Mouse (Mus musculus) neural tube, embryonic 14.5 days (tissue): ENCODE measurements around the gene Abcc10. TPM values are rescaled to one million over a fixed set of nuclear protein-coding genes. Genes with fewer than 3 reads are reported as not detected.

Experiments
- ATAC-seq: fragments of 200-750 bp; cut with Nextera tagmentation; 2 replicates; pipeline ENCODE4 v1.8.0; 2017; ENCODE audit warnings: low read depth, mild to moderate bottlenecking, moderate TSS enrichment, moderate library complexity
- H3K27ac ChIP-seq: fragments of 300-500 bp; sonication (generic); 2 replicates; pipeline ENCODE4 v1.5.1; 2014; ENCODE audit warnings: low read depth, mild to moderate bottlenecking, control low read depth, low read length, moderate library complexity, mixed read lengths
- H3K27me3 ChIP-seq: fragments of 300-500 bp; sonication (generic); 2 replicates; pipeline ENCODE4 v1.6.1; 2014; ENCODE audit warnings: low read length; ENCODE audit not compliant: control insufficient read depth, insufficient read depth
- H3K36me3 ChIP-seq: fragments of 300-500 bp; sonication (generic); 2 replicates; pipeline ENCODE4 v1.6.1; 2014; ENCODE audit warnings: low read length, mixed read lengths; ENCODE audit not compliant: control insufficient read depth, insufficient read depth
- H3K4me1 ChIP-seq: fragments of 300-500 bp; sonication (generic); 2 replicates; pipeline ENCODE4 v1.6.1; 2014; ENCODE audit warnings: low read length; ENCODE audit not compliant: control insufficient read depth, insufficient read depth
- H3K4me2 ChIP-seq: fragments of 300-500 bp; sonication (generic); 2 replicates; pipeline ENCODE4 v1.6.1; 2014; ENCODE audit warnings: mild to moderate bottlenecking, low read depth, low read length, control low read depth
- H3K4me3 ChIP-seq: fragments of 300-500 bp; sonication (generic); 2 replicates; pipeline ENCODE4 v1.5.1; 2014; ENCODE audit warnings: low read depth, low read length, control low read depth, mixed read lengths
- H3K9ac ChIP-seq: fragments of 300-500 bp; sonication (generic); replicated peaks from 2 replicates; pipeline ENCODE4 v1.6.1; 2014; ENCODE audit warnings: low read depth, mild to moderate bottlenecking, control low read depth, low read length, mixed read lengths
- H3K9me3 ChIP-seq: fragments of 300-500 bp; sonication (generic); 2 replicates; pipeline ENCODE4 v1.6.1; 2016; ENCODE audit warnings: low read length; ENCODE audit not compliant: control insufficient read depth
- WGBS: fragments of 180-500 bp; shearing (Covaris S2); extraction: QIAGEN DNeasy Blood & Tissue Kit; methylation state at CpG from one replicate; pipeline ENCODE4 v1.1.7; 2014; 5-methylcytosine and 5-hydroxymethylcytosine counted together
- polyA plus RNA-seq: library from polyadenylated mRNA; unstranded; fragments of >200 nt; fragmentation: Nextera tagmentation; extraction: Ambion mirVana; gene quantifications from 2 replicates; pipeline ENCODE4 v1.2.1, GENCODE M21; 2014

Abcc10 gene
- polyA plus RNA-seq, 1 experiment from 2014 or later: 9.3 TPM

DNA sequence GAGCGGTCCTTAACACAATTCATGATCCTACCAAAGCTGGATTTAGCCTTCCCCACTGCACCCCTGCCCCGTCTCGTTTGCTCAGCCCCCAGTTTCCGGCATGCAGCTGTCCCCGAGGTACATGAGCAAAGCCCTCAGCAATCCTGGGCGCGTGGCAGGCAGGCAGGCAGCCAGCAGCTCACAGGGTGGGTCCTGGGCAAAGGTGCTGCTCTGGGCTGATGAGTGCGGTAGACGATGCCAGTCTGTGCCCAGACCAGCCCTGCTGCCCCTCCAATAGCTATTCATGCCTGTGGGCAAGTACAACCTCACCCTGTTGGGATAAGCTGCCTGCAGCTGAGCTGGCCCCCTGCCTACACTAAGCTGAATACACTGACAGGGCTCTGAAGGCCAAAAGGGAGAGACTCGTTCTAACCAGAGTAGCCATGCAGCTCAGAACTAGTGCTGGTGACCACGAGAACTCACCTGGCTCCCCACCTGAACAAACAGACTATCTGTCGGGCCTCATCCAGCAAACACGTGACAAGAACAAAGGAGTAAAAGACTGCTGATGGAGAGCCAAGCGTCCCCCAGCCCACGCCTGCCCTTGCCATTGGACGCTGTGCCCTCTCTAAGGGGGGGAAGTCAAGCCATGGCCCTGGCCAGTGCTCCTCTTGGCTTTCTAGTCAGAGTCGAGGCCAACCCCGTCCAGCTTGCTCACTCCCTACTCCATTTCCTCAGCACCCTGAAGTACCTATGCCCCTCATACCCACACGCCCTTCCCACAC, 58.2 kb downstream of the Abcc10 start:
- Histone ChIP-seq H3K9ac (no peak overlapping the region), H3K27me3 (no peaks in the 10 kb centered on the region), H3K9me3 (no peaks in the 10 kb centered on the region), H3K4me2 (no peak overlapping the region), H3K27ac (no peak overlapping the region), H3K36me3 (peaks cover 18% of the 10 kb centered on the region; the same call in 1 of the 2 replicates), H3K4me3 (no peak overlapping the region), H3K4me1 (no peaks in the 10 kb centered on the region)
- WGBS: 90% methylated on average over 18 of the region's 19 CpGs
- no peak for ATAC-seq

DNA sequence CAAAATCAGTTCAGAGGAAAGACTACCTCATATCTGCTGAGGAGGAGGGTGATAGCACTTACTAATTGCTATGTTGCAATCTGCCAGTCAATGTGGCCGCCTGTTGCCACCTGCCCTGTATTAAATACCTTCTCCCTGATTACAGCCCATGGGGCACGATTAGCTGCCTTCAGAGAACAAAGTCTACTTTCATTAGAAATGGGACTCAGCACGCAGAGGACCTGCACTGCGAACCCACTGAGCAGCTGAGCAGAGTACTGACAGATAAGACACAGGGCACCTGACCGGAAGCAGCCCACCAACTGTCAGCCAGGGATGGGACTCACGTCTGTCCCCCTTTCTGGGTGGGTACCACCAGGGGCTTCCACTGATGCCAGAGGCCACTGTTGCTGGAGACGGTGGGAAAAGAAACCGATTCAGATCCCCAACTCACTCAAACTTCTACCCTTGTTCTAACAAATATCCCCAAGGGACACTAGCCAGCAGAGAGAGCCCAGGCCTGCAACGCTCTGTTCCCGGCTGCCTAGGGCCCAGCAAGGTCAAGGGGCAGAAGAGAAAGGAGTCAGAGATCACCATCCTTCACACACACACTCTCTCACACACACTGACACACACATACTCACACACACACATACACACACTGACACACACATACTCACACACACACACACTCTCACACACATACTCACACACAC, 60.0 kb downstream of the Abcc10 start:
- Histone ChIP-seq H3K36me3 (peaks cover 23% of the 10 kb centered on the region), H3K9me3 (no peaks in the 10 kb centered on the region), H3K4me2 (no peak overlapping the region), H3K9ac (no peak overlapping the region), H3K4me1 (no peaks in the 10 kb centered on the region), H3K27ac (no peak overlapping the region), H3K4me3 (no peak overlapping the region), H3K27me3 (no peaks in the 10 kb centered on the region)
- ATAC-seq: no peak
- WGBS: 83% methylated on average over 10 of the region's 10 CpGs

DNA sequence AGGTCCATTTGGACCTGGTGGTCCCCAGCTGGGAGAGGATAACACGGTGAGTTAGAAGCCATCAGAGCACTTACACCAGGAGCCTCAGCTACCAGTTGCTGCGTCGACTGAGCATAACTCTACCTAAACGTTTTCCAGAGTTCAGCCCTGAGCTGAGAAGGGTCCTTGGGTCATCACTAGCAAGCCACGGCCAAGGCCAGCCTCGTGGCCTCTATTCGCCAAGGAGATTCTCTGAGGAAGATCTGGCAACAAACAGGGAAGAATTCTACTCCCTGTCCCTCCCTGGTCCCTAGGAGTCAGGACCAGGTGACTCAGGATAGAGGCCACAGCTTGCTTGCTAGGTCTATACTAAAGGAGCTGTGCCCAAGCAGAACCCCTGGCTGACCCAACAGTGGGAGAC, 60.6 kb downstream of the Abcc10 start:
- H3K36me3 ChIP-seq: peaks cover 27% of the 10 kb centered on the region
- 83% methylated on average over 7 of the region's 7 CpGs for WGBS
- no peak for ATAC-seq

DNA sequence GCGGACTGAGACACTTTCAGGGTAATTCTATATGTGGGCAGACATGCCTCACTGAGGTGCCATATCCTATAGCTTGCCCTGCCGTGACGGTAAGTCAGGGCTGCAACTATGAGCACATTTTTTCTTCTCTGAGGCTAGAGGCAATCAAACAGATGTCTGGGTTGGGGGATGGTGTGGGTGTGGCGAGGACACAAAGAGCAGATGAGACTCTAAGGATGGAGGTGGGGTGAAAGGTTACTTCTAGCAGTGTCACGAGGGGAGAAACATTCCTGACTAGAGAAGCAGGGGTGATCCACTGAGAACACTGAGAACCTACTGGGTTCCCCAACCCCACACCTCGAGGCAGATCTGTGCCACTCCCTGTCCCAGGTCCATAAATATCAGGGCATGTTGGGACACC, 61.2 kb downstream of the Abcc10 start:
- no peak overlapping the region for H3K27ac ChIP-seq
- peaks cover 33% of the 10 kb centered on the region for H3K36me3 ChIP-seq

More for the DNA sequence above, 60.6 kb downstream of the Abcc10 start:
- no peak overlapping the region for H3K4me2 ChIP-seq
- no peaks in the 10 kb centered on the region for H3K9me3 ChIP-seq
- H3K4me1 ChIP-seq: no peaks in the 10 kb centered on the region
- H3K27me3 ChIP-seq: no peaks in the 10 kb centered on the region
- H3K4me3 ChIP-seq: no peak overlapping the region
- H3K27ac ChIP-seq: no peak overlapping the region
- no peak overlapping the region for H3K9ac ChIP-seq

DNA sequence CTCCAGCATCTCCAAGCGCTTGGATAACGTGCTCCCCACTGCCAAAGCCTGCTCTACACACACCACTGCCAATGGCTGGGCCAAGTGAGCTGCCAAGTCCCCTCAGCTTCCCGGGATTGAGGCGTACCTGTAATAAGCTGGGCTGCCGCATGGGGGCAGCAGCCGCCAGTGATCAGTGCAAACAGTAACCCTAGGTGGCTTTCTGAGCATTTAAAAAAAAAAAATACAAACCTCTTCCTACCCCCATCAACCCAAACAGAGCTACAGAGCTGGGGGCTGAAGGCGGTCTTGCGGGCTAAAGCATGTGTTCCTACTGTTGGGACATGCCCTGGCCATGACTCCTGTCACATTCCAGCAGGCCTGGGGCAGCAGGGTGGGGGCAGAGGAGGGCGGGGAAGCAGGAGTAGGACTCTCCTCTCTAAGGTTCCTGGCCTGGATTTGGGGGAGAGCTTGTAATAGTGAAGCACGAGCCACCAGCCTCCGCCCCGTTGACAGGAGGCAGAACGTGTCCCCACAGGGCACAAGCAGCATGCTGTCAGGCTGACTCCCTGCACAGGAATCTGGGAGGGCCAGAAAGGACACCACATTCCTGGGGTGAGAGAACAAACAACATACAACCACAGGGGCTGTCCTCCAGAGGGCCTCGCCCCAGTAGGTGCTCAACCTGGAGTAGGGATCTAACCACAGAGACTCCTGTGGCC, 62.1 kb downstream of the Abcc10 start:
- Histone ChIP-seq H3K27me3 (no peaks in the 10 kb centered on the region), H3K27ac (no peak overlapping the region), H3K9me3 (no peaks in the 10 kb centered on the region), H3K9ac (no peak overlapping the region), H3K36me3 (peaks cover 31% of the 10 kb centered on the region), H3K4me1 (no peaks in the 10 kb centered on the region), H3K4me3 (no peak overlapping the region), H3K4me2 (no peak overlapping the region)
- WGBS: 28% methylated on average over 14 of the region's 14 CpGs
- ATAC-seq: peak; percentile 82

More for the DNA sequence above, 61.2 kb downstream of the Abcc10 start:
- 68% methylated on average over 6 of the region's 6 CpGs for WGBS
- Histone ChIP-seq H3K9me3 (no peaks in the 10 kb centered on the region), H3K4me2 (no peak overlapping the region), H3K4me3 (no peak overlapping the region), H3K27me3 (no peaks in the 10 kb centered on the region), H3K4me1 (no peaks in the 10 kb centered on the region), H3K9ac (no peak overlapping the region)
- no peak for ATAC-seq

DNA sequence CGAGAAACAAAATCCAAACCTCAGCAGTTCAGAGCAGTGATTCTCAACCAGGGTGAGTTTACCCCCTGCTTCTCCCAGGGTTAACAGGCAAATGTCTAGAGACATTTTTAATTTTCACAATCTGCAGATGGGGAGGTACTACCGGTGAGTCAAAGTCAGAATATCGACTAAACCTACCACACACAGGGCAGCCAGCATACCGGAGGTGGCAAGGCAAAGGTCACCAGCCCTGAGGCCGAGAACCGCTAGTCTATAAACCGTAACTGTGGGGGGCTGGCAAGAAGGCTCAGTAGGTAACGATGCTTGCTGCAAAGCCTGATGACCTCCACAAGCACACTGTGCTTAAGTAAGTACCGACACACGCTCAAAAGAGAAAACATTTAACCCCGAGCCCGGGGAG, 62.6 kb downstream of the Abcc10 start:
- Histone ChIP-seq H3K27ac (no peak overlapping the region), H3K4me3 (no peak overlapping the region), H3K4me1 (no peaks in the 10 kb centered on the region), H3K36me3 (peaks cover 32% of the 10 kb centered on the region), H3K27me3 (no peaks in the 10 kb centered on the region), H3K9ac (no peak overlapping the region), H3K4me2 (no peak overlapping the region), H3K9me3 (no peaks in the 10 kb centered on the region)
- WGBS: 91% methylated on average over 12 of the region's 12 CpGs
- ATAC-seq: peak; percentile 12; the same call in 1 of the 2 replicates

DNA sequence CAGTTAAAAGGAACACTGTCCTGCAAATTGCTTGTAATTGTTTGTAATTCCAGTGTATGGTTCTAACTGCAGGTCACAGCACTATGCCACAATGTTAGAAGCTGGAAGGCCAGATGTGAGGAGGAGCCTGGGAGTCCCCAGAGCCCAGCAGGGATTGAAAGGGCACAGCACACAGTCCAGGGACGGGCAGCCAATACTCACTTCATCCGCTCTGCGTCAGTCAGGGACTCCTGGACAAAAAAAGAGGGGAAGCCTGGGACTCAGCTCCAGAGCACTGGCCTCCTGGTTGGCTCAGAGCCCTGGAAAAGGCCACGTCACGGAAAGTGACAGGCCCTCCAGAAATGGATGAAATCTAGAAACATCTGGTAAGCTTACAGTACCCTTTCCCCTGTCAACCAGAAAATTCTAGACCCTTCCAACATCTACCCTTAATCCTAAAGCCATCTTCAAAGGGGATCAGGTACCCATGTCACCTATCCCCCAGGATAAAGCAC, 65.9 kb downstream of the Abcc10 start:
- Histone ChIP-seq H3K36me3 (peaks cover 36% of the 10 kb centered on the region), H3K27me3 (no peaks in the 10 kb centered on the region), H3K9me3 (no peaks in the 10 kb centered on the region), H3K9ac (no peak overlapping the region), H3K4me1 (no peaks in the 10 kb centered on the region), H3K4me2 (no peak overlapping the region), H3K4me3 (no peak overlapping the region), H3K27ac (no peak overlapping the region)
- no peak for ATAC-seq
- 99% methylated on average over 5 of the region's 5 CpGs for WGBS

DNA sequence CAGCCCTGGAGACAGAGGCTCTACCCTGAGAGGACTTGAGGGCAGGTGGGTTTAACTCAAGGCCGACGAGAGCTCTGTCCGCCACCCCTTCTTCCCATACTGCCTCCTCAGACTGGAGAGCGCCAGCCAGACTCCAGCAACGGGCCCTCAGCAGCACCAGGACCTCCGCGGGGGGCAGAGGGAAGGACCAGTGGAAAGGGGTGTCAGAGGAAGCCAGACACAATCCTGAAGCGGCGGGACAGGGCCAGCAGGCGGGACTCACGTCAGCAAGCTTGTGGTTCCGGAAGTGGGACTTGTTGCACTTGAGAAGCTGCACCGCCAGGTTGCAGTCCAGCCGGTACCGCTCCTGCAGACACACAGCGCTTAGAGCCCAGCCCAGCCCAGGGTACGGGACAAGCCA, 68.5 kb downstream of the Abcc10 start:
- Histone ChIP-seq H3K27ac (no peak overlapping the region), H3K36me3 (peaks cover 33% of the 10 kb centered on the region), H3K4me3 (no peak overlapping the region), H3K4me1 (peaks cover 8% of the 10 kb centered on the region; the same call in 1 of the 2 replicates), H3K27me3 (no peaks in the 10 kb centered on the region), H3K4me2 (no peak overlapping the region), H3K9me3 (no peaks in the 10 kb centered on the region), H3K9ac (no peak overlapping the region)
- WGBS: 92% methylated on average over 17 of the region's 17 CpGs
- ATAC-seq: no peak
